Mouse (Mus musculus) neutrophil, adult 83 days (primary cell): ENCODE data around the gene Asic5. TPM values are rescaled to one million over a fixed set of nuclear protein-coding genes. Genes with fewer than 3 reads are reported as not detected.

Source experiments
- total RNA-seq, 2 experiments: library from RNA; stranded (reverse); gene quantifications; one replicate each; pipeline ENCODE4 v1.2.4; 2023

Gene Asic5
- total RNA-seq: not detected

GRCm38 (mm10) chr3:81981990-81982389 is at the start of gene Asic5:
TSS of gene Asic5 (plus strand) at chr3:81982290.

GRCm38 (mm10) chr3:81976102-81976501 is 6.0 kb upstream of the Asic5 start, which contains the start of gene Tdo2:
TSS of gene Tdo2 (minus strand) at chr3:81976202.

Other genes with a start within 250 kb of the Asic5 start
- 1 to 10 TPM; 6.9 to 7.1 TPM for gene Ctso, start 49.7 kb upstream of the Asic5 start, total RNA-seq
- gene Tdo2, start 6.1 kb upstream of the Asic5 start, total RNA-seq: not detected
- gene Gucy1b1, start 92.4 kb downstream of the Asic5 start, total RNA-seq: under 1 TPM in 1 of 2 experiments, not detected in 1; 0.11 TPM
- under 1 TPM; 0.35 to 0.55 TPM for gene Gucy1a1, start 163.5 kb downstream of the Asic5 start, total RNA-seq